Mouse (Mus musculus) brain, embryonic 14.5 days (tissue): ENCODE measurements around the gene Rfx3. TPM values are rescaled to one million over a fixed set of nuclear protein-coding genes. Genes with fewer than 3 reads are reported as not detected.

ENCODE experiments used
- DNase-seq: peaks from one replicate; pipeline ENCODE4 v3.0.0-alpha.2; 2011; ENCODE audit warnings: low read depth
- CTCF ChIP-seq: fragments of 200-500 bp; IDR thresholded peaks from 2 replicates; pipeline ENCODE4 v1.5.1; 2012; ENCODE audit warnings: inconsistent platforms, mild to moderate bottlenecking, moderate library complexity, borderline replicate concordance; ENCODE audit not compliant: insufficient read depth, insufficient read length; ENCODE audit errors: extremely low read depth
- POLR2A ChIP-seq: fragments of 200-500 bp; IDR thresholded peaks from 2 replicates; pipeline ENCODE4 v1.6.1; 2012; ENCODE audit warnings: mild to moderate bottlenecking, inconsistent platforms, borderline replicate concordance; ENCODE audit not compliant: poor library complexity, insufficient read depth, insufficient read length, severe bottlenecking; ENCODE audit errors: extremely low read depth
- polyA plus RNA-seq: library from polyadenylated mRNA; depleted of rRNA; stranded (reverse); fragments of >200 nt; gene quantifications from 2 replicates; pipeline ENCODE4 v1.2.3, GENCODE M21; 2012

Rfx3 gene
- polyA plus RNA-seq, 1 experiment = 21.4 TPM

DNA sequence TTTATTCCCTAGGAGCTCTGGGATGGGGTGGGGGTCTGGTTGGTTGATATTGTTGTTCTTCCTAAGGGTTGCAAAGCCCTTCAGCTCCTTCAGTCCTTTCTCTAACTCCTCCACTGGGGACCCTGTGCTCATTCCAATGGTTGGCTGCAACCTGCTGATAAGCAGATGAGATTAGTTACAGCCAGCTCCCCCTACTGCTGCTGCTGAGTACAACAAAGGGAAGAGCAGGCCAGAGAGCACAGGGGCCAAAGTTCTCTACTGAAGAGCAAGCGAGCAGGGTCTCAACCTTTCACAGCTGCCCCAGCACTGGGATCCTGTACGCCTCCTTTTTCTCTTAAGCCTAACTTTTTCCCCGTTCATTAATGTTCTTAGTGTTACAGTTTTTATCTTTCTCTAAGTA, 126.4 kb downstream of the Rfx3 start:
- no peak for TF ChIP-seq CTCF
- TF ChIP-seq POLR2A = no peak
- no peak for DNase-seq

DNA sequence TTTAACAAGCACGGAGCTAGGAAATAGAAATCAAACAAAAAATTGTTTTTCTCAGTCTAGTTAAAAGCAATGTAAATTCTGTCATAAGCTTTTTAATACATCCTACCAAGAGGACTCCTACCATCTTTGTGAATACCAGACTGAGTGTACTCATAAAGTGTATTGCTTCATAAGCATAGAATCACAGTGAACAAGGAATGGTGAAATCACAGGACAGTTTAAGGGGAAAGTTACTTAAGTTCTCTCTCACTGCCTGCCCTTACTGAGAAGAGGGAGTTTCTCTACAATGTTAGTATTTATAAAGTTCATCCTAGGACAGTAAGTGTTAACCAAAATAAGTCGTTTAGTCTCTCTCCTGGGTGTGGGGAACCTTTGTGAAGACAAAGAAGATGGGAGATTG, 133.5 kb downstream of the Rfx3 start:
- TF ChIP-seq POLR2A (no peak), CTCF (no peak)
- DNase-seq = no peak

DNA sequence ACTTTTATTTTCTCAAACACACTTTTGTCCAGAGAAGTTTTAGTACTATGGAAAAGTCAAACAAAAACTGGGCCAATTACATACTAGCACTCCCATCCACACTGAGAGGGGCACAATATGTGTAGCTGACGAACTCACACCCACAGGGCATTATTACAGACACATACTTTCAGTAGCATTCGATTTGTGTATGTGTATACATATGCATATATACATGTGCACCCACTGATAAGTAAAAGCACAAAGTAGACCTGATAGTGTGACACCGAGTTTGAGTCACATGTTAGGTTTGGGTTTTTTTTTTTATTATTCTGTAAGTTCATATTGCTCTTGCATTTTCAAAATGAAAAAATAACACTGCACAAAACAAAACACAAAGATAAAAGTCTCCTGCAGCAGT, 140.2 kb downstream of the Rfx3 start:
- TF ChIP-seq CTCF = no peak
- no peak for TF ChIP-seq POLR2A
- DNase-seq = no peak

DNA sequence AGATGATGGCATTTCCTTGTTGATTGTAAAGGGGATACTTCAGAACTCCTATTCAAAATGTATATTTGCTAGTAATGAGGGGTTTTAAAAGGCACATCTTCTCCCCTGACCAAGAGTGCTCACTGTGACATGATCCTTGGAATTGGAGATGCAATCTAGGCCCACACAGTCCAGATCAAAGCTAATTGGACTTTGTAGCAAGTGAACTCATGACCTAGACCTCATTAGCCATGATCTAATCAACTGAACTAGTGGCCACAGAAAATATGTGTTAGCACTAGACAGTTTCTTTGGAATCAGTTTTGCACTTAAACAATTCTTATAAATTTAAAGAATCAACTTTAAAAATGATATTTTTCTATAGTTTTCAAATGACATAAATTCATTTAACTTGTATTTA, 151.3 kb downstream of the Rfx3 start:
- no peak for DNase-seq
- no peak for TF ChIP-seq POLR2A
- no peak for TF ChIP-seq CTCF

DNA sequence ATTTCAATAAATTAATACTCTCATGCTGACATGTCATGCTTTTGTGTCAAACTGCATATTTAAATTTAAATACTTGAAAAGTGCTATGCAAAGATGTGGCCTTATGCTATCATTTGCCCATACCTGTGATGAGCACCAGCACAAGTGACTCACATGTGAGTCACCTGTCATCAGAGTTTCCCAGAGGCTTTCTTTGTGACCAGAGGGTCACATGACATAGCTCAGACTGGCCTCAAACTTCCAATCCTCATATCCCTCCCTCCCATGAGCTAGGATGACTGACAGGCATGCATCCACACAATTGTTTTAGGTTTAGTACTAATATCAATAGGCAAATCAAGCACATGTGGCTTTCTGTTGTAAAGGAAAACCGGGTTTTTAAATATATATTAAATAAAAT, 162.0 kb downstream of the Rfx3 start:
- TF ChIP-seq CTCF = no peak

DNA sequence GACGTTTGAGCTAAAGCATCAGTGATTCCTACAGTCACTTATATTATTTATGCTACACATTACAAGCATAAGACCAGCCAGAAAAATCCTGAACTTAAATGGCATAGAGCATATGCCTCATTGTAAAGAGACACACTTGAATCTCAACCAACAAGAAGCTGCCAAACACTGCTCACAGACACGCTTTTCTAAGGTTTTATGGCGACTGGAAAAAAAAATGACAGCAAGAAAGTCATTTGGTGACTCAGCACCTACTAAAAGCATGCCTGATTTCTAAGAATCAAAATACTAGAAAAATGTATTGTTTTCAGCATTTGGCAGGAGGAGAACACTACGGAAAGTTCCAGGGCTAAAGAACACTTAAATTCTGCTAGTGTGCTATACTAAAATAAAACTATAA, 163.9 kb downstream of the Rfx3 start:
- TF ChIP-seq POLR2A (no peak), CTCF (no peak)
- DNase-seq = peak; percentile 37

More for the DNA sequence above, 162.0 kb downstream of the Rfx3 start:
- DNase-seq = no peak

DNA sequence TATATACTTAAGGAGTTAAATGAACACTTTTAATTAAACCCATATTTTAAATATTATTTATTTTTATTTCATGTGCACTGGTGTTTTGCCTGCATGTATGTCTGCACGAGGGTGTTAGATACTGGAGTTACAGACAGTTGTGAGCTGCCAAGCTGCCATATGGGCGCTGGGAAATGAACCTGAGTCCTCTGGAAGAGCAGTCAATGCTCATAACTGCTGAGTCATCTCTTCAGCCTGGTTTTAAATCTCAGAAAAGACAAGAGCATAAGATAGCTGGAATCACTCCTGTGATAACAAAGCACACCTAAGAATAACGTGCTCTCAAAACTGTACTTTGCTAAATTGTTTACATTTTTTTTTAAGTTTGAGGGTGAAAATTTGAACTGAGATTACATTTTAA, 172.3 kb downstream of the Rfx3 start:
- DNase-seq = peak; percentile 77
- no peak for TF ChIP-seq CTCF
- TF ChIP-seq POLR2A = no peak

DNA sequence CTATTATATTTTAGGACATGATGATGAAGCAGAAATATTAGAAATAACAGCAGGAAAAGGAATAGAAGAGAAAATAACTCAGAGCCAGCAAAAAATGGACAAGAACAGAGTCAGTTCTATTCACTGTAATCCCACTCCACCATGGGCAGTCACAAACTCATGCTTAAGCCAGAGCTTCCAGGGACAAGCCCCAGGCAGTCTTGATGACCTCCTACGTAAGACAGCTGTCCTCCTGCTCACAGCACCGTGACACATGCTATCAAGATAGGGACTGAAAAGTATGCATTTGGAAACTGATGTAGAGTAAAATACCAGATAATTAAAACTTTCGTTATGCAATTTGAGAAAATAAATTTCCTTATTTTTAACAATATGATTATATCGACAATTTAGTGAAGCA, 172.9 kb downstream of the Rfx3 start:
- TF ChIP-seq CTCF = no peak
- no peak for TF ChIP-seq POLR2A
- no peak for DNase-seq

DNA sequence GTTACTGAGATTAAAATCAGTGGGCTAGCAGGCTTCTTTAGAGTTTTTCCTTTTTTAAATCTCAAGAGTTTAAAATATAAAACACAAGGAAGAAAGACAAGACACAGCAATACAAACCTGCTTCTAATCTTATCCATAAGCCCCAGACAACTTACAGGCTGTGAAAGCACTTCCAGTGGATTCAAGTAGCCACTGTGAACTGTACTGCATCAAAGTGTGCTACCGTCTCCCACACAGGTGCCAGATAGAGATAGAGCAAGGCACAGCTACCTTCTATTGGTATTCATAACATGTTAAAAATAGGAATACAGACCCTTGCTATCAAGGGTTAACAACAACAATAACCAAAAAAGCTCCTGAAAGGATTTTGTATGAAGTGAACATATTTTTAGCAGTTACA, 178.5 kb downstream of the Rfx3 start:
- DNase-seq = no peak
- no peak for TF ChIP-seq CTCF
- no peak for TF ChIP-seq POLR2A

DNA sequence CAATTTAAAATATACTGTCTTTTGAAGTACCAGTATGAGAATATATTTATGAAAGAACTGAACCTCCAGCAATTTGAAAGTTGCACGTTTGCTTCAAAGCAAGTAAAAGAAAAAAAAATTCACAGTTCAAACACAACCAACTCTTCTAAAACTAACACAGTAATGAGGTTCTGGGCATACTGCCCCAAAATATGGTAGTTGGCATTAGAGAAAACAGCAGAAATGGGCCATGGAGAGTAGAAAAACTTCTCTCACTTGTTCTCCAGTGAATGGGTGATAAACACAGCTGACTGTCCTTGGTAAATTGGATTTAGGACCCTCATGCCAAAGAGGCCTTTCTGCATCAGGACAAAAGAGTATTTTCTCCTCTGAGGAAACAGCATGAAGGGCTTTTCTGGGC, 182.7 kb downstream of the Rfx3 start:
- peak; percentile 44 for DNase-seq
- TF ChIP-seq CTCF (no peak), POLR2A (no peak)

DNA sequence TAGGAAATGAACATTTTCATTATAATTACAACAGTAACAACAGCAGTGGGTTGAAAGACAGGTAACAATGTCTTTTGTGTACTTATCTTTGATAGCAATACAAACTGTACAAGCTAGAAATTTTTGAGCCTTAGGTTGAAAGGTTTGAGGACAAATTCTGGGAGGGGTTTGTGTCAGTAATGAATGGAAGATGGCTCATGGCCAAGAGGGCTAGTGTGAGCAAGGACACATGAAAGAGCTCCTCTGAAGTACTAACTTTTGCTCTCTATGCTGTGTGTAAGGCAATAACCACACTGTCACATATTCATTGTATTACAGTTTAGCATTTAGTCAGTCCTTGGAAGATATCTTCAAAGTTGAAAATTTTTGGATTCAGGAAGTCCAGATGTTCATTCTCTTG, 193.3 kb downstream of the Rfx3 start:
- no peak for DNase-seq
- TF ChIP-seq CTCF = no peak
- TF ChIP-seq POLR2A = no peak

DNA sequence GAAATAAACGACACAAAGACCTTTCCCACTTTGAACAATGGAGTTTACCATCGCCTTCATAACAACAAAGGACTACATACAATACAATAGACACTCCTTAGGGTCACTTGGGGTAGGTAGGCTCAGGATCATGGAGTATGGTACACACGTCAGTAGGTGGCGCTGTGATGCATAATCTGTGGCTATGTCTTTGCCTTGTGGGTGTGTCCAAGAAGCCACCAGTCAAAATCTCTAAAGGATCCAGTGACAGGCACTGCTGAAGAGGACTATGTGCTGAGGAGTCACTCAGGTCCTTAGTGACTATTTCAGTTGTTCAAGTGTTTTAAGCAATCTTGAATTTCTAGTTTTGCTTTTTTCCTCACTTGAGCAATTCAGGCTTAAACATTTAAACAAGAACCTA, 230.9 kb downstream of the Rfx3 start:
- DNase-seq = peak; percentile 18
- peak; percentile 36; the same call in 1 of the 2 replicates for TF ChIP-seq CTCF
- no peak for TF ChIP-seq POLR2A

DNA sequence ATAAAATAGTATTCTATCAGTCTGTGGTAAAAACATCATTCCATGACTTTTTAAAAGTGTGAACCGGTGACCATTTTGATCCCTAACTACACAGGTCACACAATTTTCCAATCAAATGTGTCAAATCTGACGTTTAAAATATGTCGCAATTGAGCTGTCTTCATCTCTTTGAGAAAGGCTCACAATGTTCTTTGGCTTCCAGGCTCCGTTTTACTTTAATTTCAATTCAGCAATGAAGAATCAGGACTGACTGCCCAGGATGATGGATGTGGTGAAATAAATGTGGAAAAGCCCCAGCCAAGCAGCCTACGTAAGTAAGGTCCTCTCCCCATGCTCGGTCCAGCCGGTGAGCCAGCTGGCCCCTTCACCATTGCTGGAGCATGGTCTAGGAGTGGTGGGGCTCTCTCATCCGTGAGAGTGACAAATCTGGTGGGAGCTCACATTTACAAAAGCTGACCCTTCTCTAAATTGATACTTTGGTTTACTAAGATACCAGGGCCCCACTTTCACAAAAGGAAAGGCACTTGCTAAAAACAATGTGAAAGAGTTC, 240.2 kb downstream of the Rfx3 start:
- TF ChIP-seq POLR2A (no peak), CTCF (no peak)
- DNase-seq = no peak

DNA sequence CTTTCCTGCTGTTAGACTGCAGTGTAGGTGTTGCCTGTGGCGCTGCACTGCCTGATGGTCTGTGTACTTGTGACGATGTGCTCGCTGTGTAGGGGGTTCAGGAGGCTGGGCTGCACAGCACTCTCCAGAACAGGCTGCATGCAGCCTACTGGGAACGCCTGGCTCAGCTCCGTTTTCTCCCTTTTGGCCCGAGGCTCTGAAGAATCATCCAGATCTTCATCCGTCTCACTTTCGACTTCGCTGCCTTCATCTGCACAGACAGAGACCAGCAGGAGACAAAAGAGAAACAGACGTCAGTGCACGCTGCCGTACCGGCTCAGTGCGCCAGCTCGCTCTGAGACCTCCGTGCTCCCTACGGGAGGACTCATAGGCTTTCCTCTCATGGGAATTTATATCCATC, 242.5 kb downstream of the Rfx3 start:
- TF ChIP-seq CTCF (no peak), POLR2A (no peak)

DNA sequence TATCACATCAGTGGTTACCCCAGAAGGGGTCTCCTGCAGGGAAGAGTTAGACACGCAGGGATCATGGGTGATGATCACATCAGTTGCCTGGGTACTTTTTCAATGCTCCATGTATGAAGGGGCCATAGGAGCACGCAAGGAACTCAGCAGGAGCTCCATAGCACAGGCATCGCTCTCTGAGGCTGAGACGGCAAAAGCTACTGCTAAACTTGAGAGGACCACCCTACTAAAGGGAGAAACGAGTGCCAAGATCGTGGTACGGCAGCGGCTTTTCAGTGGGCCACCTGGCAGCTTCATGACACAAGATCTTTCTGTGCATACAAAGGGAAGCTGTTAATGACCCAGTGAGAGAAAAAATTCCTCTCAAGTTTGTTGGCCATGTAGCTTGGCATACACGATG, 250.7 kb downstream of the Rfx3 start:
- DNase-seq = no peak
- TF ChIP-seq POLR2A = no peak

More for the DNA sequence above, 242.5 kb downstream of the Rfx3 start:
- DNase-seq = peak; percentile 66
